Mouse (Mus musculus) right cerebral cortex, postnatal 25 days (tissue): ENCODE data around the gene Hltf.
A peak's percentile ranks its signal among the peaks of the same experiment; 100 is the strongest.

Experiments used
- DNase-seq: peaks from one replicate; pipeline ENCODE4 v3.0.0; 2022

Gene Hltf

GRCm38 (mm10) chr3:20151651-20152050 lies 94.0 kb downstream of the Hltf start:
- no peak for DNase-seq

DNA sequence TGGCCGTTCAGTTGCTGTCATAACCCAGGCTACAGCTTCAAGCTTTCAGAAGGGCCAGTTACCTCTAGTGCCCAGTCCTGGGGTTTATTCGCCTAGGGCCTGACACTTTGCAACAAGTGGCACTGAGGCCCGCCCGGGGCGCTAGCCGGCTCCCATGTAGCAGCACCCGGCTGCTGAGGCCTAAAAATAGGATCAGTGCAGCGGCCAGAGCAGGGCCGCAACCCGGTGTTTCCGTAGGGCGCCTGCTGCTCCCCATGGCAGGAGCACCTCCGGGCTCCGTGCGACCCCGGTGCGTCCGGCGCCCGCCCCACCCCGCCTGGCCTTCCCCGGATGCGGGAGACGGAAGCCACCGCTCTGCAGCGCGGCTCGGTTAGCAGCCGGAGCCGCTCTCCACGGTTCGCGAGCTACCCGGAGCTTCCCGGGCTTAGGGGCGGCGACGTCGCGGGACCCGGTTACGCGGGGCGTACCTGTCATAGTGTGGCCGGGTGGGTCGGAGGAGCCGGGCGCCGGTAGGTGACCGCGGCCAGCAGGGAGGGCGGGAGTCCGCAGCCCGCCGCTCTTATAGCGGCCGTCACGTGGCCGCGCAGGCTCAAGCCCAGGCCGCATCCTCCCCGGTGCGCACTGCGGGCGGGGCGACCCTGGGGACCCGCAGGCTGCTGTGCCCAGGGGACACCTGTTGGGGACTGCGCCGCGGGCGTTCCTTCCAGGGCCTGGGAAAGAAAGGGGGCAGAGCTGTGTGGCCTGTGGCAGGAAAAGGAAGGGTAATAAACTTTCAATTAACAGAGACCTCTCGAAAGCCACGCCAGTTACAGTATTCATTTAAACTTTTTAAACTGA lies 97.1 kb downstream of the Hltf start, which contains the start of gene Gyg:
Gene Gyg, minus strand, starts transcription at position 787 of the 837 bp plus-strand sequence.
- DNase-seq: peak; percentile 68

GRCm38 (mm10) chr3:20155476-20155875 lies 97.9 kb downstream of the Hltf start:
- no peak for DNase-seq

DNA sequence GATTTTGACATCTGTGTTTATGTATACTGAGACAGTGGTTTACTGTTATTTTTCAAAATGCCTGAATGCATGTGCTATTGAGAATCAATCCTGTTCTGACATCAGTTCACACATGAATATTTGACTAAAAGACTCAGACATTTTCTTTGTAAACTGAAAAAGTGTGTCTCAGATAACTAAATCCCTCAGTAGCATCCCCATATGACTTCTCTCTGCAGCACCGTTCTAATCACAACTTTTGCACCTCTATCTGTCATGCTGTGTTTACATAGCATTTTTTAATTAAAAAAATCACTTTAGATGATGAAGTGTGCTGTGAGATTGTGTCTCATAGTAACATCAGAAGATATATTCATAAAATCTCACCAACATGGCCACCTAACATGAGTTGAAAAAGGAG lies 109.9 kb downstream of the Hltf start:
- DNase-seq: no peak
